Mouse (Mus musculus): ENCODE results near the gene G0s2.

DNA sequence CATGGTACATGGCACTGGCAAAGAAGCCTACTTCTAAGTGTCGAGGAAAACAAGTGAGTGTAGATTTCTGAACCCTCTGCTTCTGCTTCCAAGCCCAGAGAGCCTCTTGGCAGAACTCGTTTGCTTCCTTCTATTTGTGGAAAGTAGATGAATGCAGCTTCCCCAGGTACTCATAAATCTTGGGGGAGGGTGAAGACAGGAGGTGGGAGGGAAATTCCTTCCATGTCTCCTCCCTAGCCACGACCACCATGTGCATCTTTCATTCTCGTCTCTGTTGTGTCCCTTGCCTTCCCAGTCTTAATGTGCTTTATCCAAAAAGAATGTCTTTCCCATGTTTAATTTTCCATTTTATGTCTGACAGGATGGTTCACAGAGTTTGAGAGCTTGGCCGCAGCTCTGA is 20.4 kb downstream of the G0s2 start:
- TF ChIP-seq GABPA (IDR thresholded peaks at IDR 0.05; ENCODE audit: insufficient replicate concordance, low read depth, low read length), result no peak
- TF ChIP-seq POLR2A (IDR thresholded peaks at IDR 0.05; ENCODE audit: low read depth, low read length), result no peak
- no peak for TF ChIP-seq ZMIZ1 (IDR thresholded peaks at IDR 0.05; ENCODE audit: low read depth, low read length)
- no peak for TF ChIP-seq ZC3H11A (IDR thresholded peaks at IDR 0.05; ENCODE audit: low read depth, low read length)
- no peak for TF ChIP-seq CTCF (conservative IDR thresholded peaks at IDR 0.05 in 1 of 2, IDR thresholded peaks at IDR 0.05 in 1 of 2; ENCODE audit: low read depth in 2 of 2, low read length in 2 of 2)
- TF ChIP-seq SMC3 (IDR thresholded peaks at IDR 0.05; ENCODE audit: low read depth, low read length), result no peak
- no peak for TF ChIP-seq RCOR1 (conservative IDR thresholded peaks at IDR 0.05; ENCODE audit: low read depth, low read length)
- no peak for TF ChIP-seq MYC (IDR thresholded peaks at IDR 0.05; ENCODE audit: low read depth, low read length)
- TF ChIP-seq KAT2A (IDR thresholded peaks at IDR 0.05; ENCODE audit: insufficient replicate concordance, low read length), result no peak
- TF ChIP-seq HCFC1 (IDR thresholded peaks at IDR 0.05; ENCODE audit: low read depth, low read length), result no peak
- no peak for TF ChIP-seq MAZ (IDR thresholded peaks at IDR 0.05; ENCODE audit: low read depth, low read length)
- no peak for TF ChIP-seq JUN (IDR thresholded peaks at IDR 0.05; ENCODE audit: insufficient read depth, low read depth, low read length)
- no peak for TF ChIP-seq USF2 (conservative IDR thresholded peaks at IDR 0.05; ENCODE audit: low read depth, low read length)
